Mouse (Mus musculus) heart, embryonic 14.5 days (tissue): Measurements from ENCODE around the gene Ngef. TPM values are rescaled to one million over a fixed set of nuclear protein-coding genes. Genes with fewer than 3 reads are reported as not detected.

Experiments used
- ATAC-seq: fragments of 200-750 bp; cut with Nextera tagmentation; 2 replicates; pipeline ENCODE4 v1.8.0; 2017; ENCODE audit warnings: low read depth, moderate TSS enrichment; ENCODE audit not compliant: insufficient number of reproducible peaks, insufficient read depth, low FRiP score
- H3K27ac ChIP-seq, 2 experiments: fragments of 200-500 bp in 1 of 2; fragments of 300-500 bp in 1 of 2; sonication (generic) in 1 of 2; replicated peaks in 1 of 2; 2 replicates each; pipeline ENCODE4 v1.5.1; 2012 to 2014; ENCODE audit warnings: low read depth in 2 of 2, low read length in 2 of 2, control low read depth in 1 of 2, mild to moderate bottlenecking in 1 of 2, mixed read lengths in 1 of 2; ENCODE audit not compliant: control insufficient read depth in 1 of 2, insufficient read depth in 1 of 2
- H3K27me3 ChIP-seq: fragments of 300-500 bp; sonication (generic); 2 replicates; pipeline ENCODE4 v1.6.1; 2014; ENCODE audit warnings: mild to moderate bottlenecking, low read length, control low read depth; ENCODE audit not compliant: control insufficient read depth, insufficient read depth
- H3K36me3 ChIP-seq: fragments of 300-500 bp; sonication (generic); 2 replicates; pipeline ENCODE4 v1.6.1; 2014; ENCODE audit warnings: mild to moderate bottlenecking, control low read depth, low read length, mixed read lengths; ENCODE audit not compliant: control insufficient read depth, insufficient read depth
- H3K4me1 ChIP-seq, 2 experiments: fragments of 200-500 bp in 1 of 2; fragments of 300-500 bp in 1 of 2; sonication (generic) in 1 of 2; 2 replicates each; pipeline ENCODE4 v1.6.1; 2012 to 2014; ENCODE audit warnings: low read length in 2 of 2, control low read depth in 1 of 2, mixed read lengths in 1 of 2; ENCODE audit not compliant: control insufficient read depth in 2 of 2, insufficient read depth in 2 of 2
- H3K4me2 ChIP-seq: fragments of 300-500 bp; sonication (generic); 2 replicates; pipeline ENCODE4 v1.6.1; 2014; ENCODE audit warnings: mild to moderate bottlenecking, low read length
- H3K4me3 ChIP-seq, 2 experiments: fragments of 200-500 bp in 1 of 2; fragments of 300-500 bp in 1 of 2; sonication (generic) in 1 of 2; 2 replicates each; pipeline ENCODE4 v1.5.1; 2012 to 2014; ENCODE audit warnings: low read length in 2 of 2, mild to moderate bottlenecking in 2 of 2, control low read depth in 1 of 2, low read depth in 1 of 2, moderate library complexity in 1 of 2; ENCODE audit not compliant: control insufficient read depth in 1 of 2, insufficient read depth in 1 of 2
- H3K9ac ChIP-seq: fragments of 300-500 bp; sonication (generic); 2 replicates; pipeline ENCODE4 v1.6.1; 2014; ENCODE audit warnings: mild to moderate bottlenecking, low read length
- H3K9me3 ChIP-seq: fragments of 300-500 bp; sonication (generic); 2 replicates; pipeline ENCODE4 v1.6.1; 2016; ENCODE audit warnings: low read length, control low read depth; ENCODE audit not compliant: control insufficient read depth
- WGBS: fragments of 180-500 bp; shearing (Covaris S2); extraction: QIAGEN DNeasy Blood & Tissue Kit; methylation state at CpG from one replicate; pipeline ENCODE4 v1.1.7; 2014; 5-methylcytosine and 5-hydroxymethylcytosine counted together
- polyA plus RNA-seq: library from polyadenylated mRNA; unstranded; fragments of >200 nt; fragmentation: Nextera tagmentation; extraction: Ambion mirVana; gene quantifications from 2 replicates; pipeline ENCODE4 v1.2.1, GENCODE M21; 2014

Ngef gene
- polyA plus RNA-seq = 0.12 and 0.46 TPM in 2 replicates

GRCm38 (mm10) chr1:87573800-87574215 is at the start of gene Ngef:
Ngef (minus strand) TSS chr1:87573870.
- Histone ChIP-seq H3K36me3 (no peaks in the 10 kb centered on the region), H3K9ac (no peak within 1 kb of the TSS), H3K27me3 (no peaks in the 10 kb centered on the region), H3K4me1 (peaks cover 4% of the 10 kb centered on the region in 2 experiments; a peak in 1 of 4 replicates), H3K27ac (peak within 1 kb of the TSS in 1 of 2 experiments; percentile 24; a peak in 1 of 4 replicates), H3K4me3 (no peak within 1 kb of the TSS), H3K4me2 (no peak within 1 kb of the TSS), H3K9me3 (no peaks in the 10 kb centered on the region)
- no peak for ATAC-seq
- WGBS = 63% methylated on average over 6 of the region's 6 CpGs

- H3K36me3 ChIP-seq = no peaks in the 10 kb centered on the region
- WGBS = 56% methylated on average over 3 of the region's 3 CpGs
- H3K27me3 ChIP-seq = no peaks in the 10 kb centered on the region
- peak overlapping the region in 1 of 2 experiments; percentile 46; a peak in 1 of 4 replicates for H3K4me3 ChIP-seq
- peak overlapping the region; percentile 57 for H3K4me2 ChIP-seq
- H3K27ac ChIP-seq = no peak overlapping the region
- H3K9me3 ChIP-seq = no peaks in the 10 kb centered on the region
- H3K9ac ChIP-seq = no peak overlapping the region
- no peak for ATAC-seq
- peaks cover 5 to 9% of the 10 kb centered on the region in 2 experiments; a peak in 3 of 4 replicates for H3K4me1 ChIP-seq
These were observed 48.2 kb upstream of the Ngef start for GRCm38 (mm10) chr1:87621858-87622279.

- Histone ChIP-seq H3K9ac (peak overlapping the region; percentile 55), H3K4me1 (peaks cover 0 to 6% of the 10 kb centered on the region in 2 experiments; a peak in 1 of 4 replicates), H3K27ac (0 out of 4 replicates have a peak overlapping the region, but pooled peaks of 1 of the 2 experiments have one; percentile 65), H3K9me3 (no peaks in the 10 kb centered on the region), H3K4me2 (peak overlapping the region; percentile 57), H3K4me3 (peak overlapping the region; percentile 36 to 46; a peak in 3 of 4 replicates), H3K36me3 (no peaks in the 10 kb centered on the region), H3K27me3 (no peaks in the 10 kb centered on the region)
- WGBS = 72% methylated on average over 9 of the region's 9 CpGs
- no peak for ATAC-seq
These were observed 47.6 kb upstream of the Ngef start for GRCm38 (mm10) chr1:87621146-87621857.

- 53% methylated on average over 6 of the region's 6 CpGs for WGBS
- peak overlapping the region; percentile 36 to 46 for H3K4me3 ChIP-seq
- H3K27ac ChIP-seq = peak overlapping the region; percentile 65 to 71; a peak in 3 of 4 replicates
- no peaks in the 10 kb centered on the region for H3K27me3 ChIP-seq
- H3K4me2 ChIP-seq = peak overlapping the region; percentile 57
- H3K9ac ChIP-seq = peak overlapping the region; percentile 55
- no peak for ATAC-seq
- H3K9me3 ChIP-seq = no peaks in the 10 kb centered on the region
- H3K36me3 ChIP-seq = no peaks in the 10 kb centered on the region
- H3K4me1 ChIP-seq = peaks cover 0 to 6% of the 10 kb centered on the region in 2 experiments; a peak in 1 of 4 replicates
These were observed 47.0 kb upstream of the Ngef start for GRCm38 (mm10) chr1:87620693-87621092.

- H3K9ac ChIP-seq = peak within 1 kb of the TSS; percentile 55
- 76% methylated on average over 12 of the region's 12 CpGs for WGBS
- no peaks in the 10 kb centered on the region for H3K9me3 ChIP-seq
- peak within 1 kb of the TSS; percentile 65 to 71; a peak in 3 of 4 replicates for H3K27ac ChIP-seq
- no peaks in the 10 kb centered on the region for H3K36me3 ChIP-seq
- peak within 1 kb of the TSS; percentile 36 to 46 for H3K4me3 ChIP-seq
- H3K4me2 ChIP-seq = peak within 1 kb of the TSS; percentile 57
- ATAC-seq = peak; percentile 46; the same call in 1 of the 2 replicates
- H3K27me3 ChIP-seq = no peaks in the 10 kb centered on the region
- peaks cover 0 to 6% of the 10 kb centered on the region in 2 experiments; a peak in 1 of 4 replicates for H3K4me1 ChIP-seq
These were observed 46.6 kb upstream of the Ngef start, which contains the start of gene Inpp5d for GRCm38 (mm10) chr1:87620211-87620668. Inpp5d (plus strand) TSS chr1:87620312.

- ATAC-seq = no peak
- Histone ChIP-seq H3K36me3 (no peaks in the 10 kb centered on the region), H3K27ac (no peak overlapping the region), H3K27me3 (no peaks in the 10 kb centered on the region), H3K4me3 (no peak overlapping the region), H3K4me2 (no peak overlapping the region), H3K9ac (no peak overlapping the region), H3K4me1 (no peaks in the 10 kb centered on the region; a peak in 1 of 4 replicates), H3K9me3 (no peaks in the 10 kb centered on the region)
- 80% methylated on average over 2 of the region's 2 CpGs for WGBS
These were observed 41.1 kb upstream of the Ngef start for GRCm38 (mm10) chr1:87614576-87615295.

- Histone ChIP-seq H3K4me2 (no peak overlapping the region), H3K9me3 (no peaks in the 10 kb centered on the region), H3K4me3 (no peak overlapping the region), H3K9ac (no peak overlapping the region), H3K27me3 (no peaks in the 10 kb centered on the region), H3K36me3 (no peaks in the 10 kb centered on the region), H3K27ac (no peak overlapping the region), H3K4me1 (no peaks in the 10 kb centered on the region)
- WGBS = 33% methylated on average over 7 of the region's 7 CpGs
- ATAC-seq = no peak
These were observed 34.9 kb upstream of the Ngef start for GRCm38 (mm10) chr1:87608416-87609046.
